Mouse (Mus musculus) lung, postnatal 0 days (tissue): Measurements from ENCODE around the gene Psma3. TPM values are rescaled to one million over a fixed set of nuclear protein-coding genes. Genes with fewer than 3 reads are reported as not detected.
A peak's percentile ranks its signal among the peaks of the same experiment; 100 is the strongest.

Source experiments
- ATAC-seq: fragments of 200-750 bp; cut with Nextera tagmentation; 2 replicates; pipeline ENCODE4 v1.8.0; 2017; ENCODE audit warnings: moderate library complexity
- DNase-seq: peaks from one replicate; pipeline ENCODE4 v3.0.0-alpha.2; 2016; ENCODE audit warnings: low spot score
- H3K27ac ChIP-seq: fragments of 300-500 bp; sonication (generic); 2 replicates; pipeline ENCODE4 v1.5.1; 2014; ENCODE audit warnings: antibody characterized with exemption, mild to moderate bottlenecking, low read length, mixed read lengths
- H3K27me3 ChIP-seq: fragments of 300-500 bp; sonication (generic); replicated peaks from 2 replicates; pipeline ENCODE4 v1.6.1; 2014; ENCODE audit warnings: low read length, mixed read lengths; ENCODE audit not compliant: insufficient read depth
- H3K36me3 ChIP-seq: fragments of 300-500 bp; sonication (generic); 2 replicates; pipeline ENCODE4 v1.6.1; 2014; ENCODE audit warnings: low read length, mixed read lengths; ENCODE audit not compliant: insufficient read depth
- H3K4me1 ChIP-seq: fragments of 300-500 bp; sonication (generic); 2 replicates; pipeline ENCODE4 v1.6.1; 2014; ENCODE audit warnings: antibody characterized with exemption, low read depth, low read length, mixed read lengths; ENCODE audit not compliant: insufficient read depth
- H3K4me2 ChIP-seq: fragments of 300-500 bp; sonication (generic); replicated peaks from 2 replicates; pipeline ENCODE4 v1.6.1; 2014; ENCODE audit warnings: low read depth, mild to moderate bottlenecking, low read length, moderate library complexity, mixed read lengths
- H3K4me3 ChIP-seq: fragments of 300-500 bp; sonication (generic); 2 replicates; pipeline ENCODE4 v1.5.1; 2014; ENCODE audit warnings: low read depth, low read length
- H3K9ac ChIP-seq: fragments of 300-500 bp; sonication (generic); replicated peaks from 2 replicates; pipeline ENCODE4 v1.6.1; 2014; ENCODE audit warnings: low read depth, mild to moderate bottlenecking
- H3K9me3 ChIP-seq: fragments of 300-500 bp; sonication (generic); 2 replicates; pipeline ENCODE4 v1.6.1; 2016; ENCODE audit warnings: low read length, mixed read lengths
- CTCF ChIP-seq: IDR thresholded peaks from 2 replicates; pipeline ENCODE4 v1.5.1; 2016; ENCODE audit warnings: antibody characterized with exemption, mild to moderate bottlenecking
- EP300 ChIP-seq: IDR thresholded peaks from 2 replicates; pipeline ENCODE4 v1.6.1; 2016; ENCODE audit warnings: antibody characterized with exemption, mild to moderate bottlenecking, control low read depth
- WGBS: fragments of 180-500 bp; shearing (Covaris S2); extraction: QIAGEN DNeasy Blood & Tissue Kit; methylation state at CpG from one replicate; pipeline ENCODE4 v1.1.7; 2014; 5-methylcytosine and 5-hydroxymethylcytosine counted together
- polyA plus RNA-seq: library from polyadenylated mRNA; unstranded; fragments of >200 nt; fragmentation: Nextera tagmentation; extraction: Ambion mirVana; gene quantifications from 2 replicates; pipeline ENCODE4 v1.2.1, GENCODE M21; 2015

Psma3 gene
- polyA plus RNA-seq, 1 experiment from 2014 or later = 418 TPM

DNA sequence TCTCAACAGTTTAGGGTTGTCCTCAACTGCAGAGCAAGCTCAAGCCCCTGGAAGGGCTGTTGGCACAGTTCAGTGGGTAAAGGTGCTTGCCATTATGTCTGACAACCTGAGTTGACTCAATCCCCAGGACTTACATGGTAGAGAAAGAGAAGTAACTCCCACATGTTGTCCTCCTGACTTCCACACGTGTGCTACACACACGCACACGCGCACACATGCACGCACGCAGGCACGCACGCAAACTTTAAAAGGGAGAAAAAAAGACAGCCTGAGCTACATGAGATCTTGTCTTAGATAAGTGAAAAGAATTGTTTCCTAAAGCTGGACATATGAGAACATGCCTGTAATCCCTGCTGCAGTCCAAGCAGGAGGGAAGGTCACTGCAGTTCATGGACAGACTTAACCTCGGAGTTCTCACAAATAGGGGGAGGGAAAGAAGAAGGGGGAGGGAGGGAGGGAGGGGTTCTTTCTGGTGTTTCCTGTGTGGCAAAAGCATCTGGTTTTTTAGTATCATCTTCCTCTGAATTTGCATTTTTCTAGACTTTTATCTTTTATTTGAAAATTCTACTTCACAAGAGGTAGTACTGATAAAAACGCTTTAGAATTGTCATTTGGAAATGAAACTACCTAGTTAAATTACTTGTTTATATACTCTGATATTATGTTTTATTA, 27.7 kb upstream of the Psma3 start:
- DNase-seq (no peak), ATAC-seq (no peak)
- no peak overlapping the region for H3K9ac ChIP-seq
- H3K27ac ChIP-seq = no peak overlapping the region
- no peak overlapping the region for H3K4me3 ChIP-seq
- H3K4me2 ChIP-seq = no peak overlapping the region
- TF ChIP-seq EP300 = no peak
- no peak for TF ChIP-seq CTCF
- no peaks in the 10 kb centered on the region for H3K27me3 ChIP-seq
- no peaks in the 10 kb centered on the region for H3K9me3 ChIP-seq
- H3K36me3 ChIP-seq = peaks cover 13% of the 10 kb centered on the region
- 91% methylated on average over 10 of the region's 10 CpGs for WGBS
- no peaks in the 10 kb centered on the region for H3K4me1 ChIP-seq

DNA sequence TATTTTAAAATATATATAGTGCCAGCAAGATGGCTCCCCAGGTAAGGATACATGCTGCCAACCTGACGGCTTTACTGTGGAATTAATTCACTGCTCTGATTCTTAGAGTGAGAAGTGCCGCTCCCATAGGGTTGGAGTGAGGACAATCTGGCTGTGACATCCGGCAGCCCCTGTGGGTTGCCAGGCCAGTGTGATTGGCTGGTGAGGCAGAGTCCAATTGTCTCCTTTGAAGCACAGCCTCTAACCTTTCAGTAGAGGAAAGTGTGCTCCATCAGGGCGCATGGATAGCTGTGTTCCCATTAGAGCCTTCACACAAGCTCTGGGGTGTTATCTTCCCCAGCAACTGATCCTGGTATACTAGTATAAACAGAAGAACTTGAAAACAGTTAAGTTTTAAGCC, 15.8 kb upstream of the Psma3 start:
- Histone ChIP-seq H3K4me3 (no peak overlapping the region), H3K27me3 (no peaks in the 10 kb centered on the region)

DNA sequence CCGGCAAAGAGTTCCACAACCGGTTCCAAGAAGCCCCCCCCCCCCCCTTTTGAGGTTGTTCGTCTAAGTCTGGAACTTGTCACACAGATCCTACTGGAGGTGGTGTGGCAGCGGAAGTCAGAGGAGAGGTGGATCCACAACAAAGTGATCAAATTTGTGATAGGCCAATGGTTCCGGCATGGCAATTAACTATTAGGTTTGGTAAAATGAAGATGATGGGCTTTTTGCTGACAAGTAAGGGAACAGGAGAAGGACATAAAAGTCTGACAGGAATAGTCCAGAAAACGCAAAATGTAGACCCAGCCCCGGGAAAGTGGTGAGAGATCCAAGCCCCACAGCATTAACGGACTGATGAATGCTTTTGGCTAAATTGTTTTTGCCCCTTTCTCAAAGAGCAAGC, 6.8 kb upstream of the Psma3 start:
- no peak for ATAC-seq
- Histone ChIP-seq H3K4me2 (peak overlapping the region; percentile 60), H3K27ac (peak overlapping the region; percentile 99), H3K9ac (peak overlapping the region; percentile 93; the same call in 1 of the 2 replicates), H3K36me3 (peaks cover 4% of the 10 kb centered on the region; the same call in 1 of the 2 replicates), H3K4me3 (peak overlapping the region; percentile 65), H3K4me1 (no peaks in the 10 kb centered on the region), H3K27me3 (no peaks in the 10 kb centered on the region), H3K9me3 (no peaks in the 10 kb centered on the region)
- no peak for TF ChIP-seq EP300
- TF ChIP-seq CTCF = no peak
- peak; percentile 27 for DNase-seq
- 43% methylated on average over 8 of the region's 8 CpGs for WGBS

More for the DNA sequence above, 15.8 kb upstream of the Psma3 start:
- Histone ChIP-seq H3K27ac (no peak overlapping the region), H3K4me2 (no peak overlapping the region), H3K9ac (no peak overlapping the region), H3K9me3 (no peaks in the 10 kb centered on the region), H3K4me1 (no peaks in the 10 kb centered on the region), H3K36me3 (peaks cover 33% of the 10 kb centered on the region)
- DNase-seq = no peak
- WGBS = 88% methylated on average over 4 of the region's 4 CpGs
- no peak for TF ChIP-seq EP300
- TF ChIP-seq CTCF = no peak
- ATAC-seq = no peak

DNA sequence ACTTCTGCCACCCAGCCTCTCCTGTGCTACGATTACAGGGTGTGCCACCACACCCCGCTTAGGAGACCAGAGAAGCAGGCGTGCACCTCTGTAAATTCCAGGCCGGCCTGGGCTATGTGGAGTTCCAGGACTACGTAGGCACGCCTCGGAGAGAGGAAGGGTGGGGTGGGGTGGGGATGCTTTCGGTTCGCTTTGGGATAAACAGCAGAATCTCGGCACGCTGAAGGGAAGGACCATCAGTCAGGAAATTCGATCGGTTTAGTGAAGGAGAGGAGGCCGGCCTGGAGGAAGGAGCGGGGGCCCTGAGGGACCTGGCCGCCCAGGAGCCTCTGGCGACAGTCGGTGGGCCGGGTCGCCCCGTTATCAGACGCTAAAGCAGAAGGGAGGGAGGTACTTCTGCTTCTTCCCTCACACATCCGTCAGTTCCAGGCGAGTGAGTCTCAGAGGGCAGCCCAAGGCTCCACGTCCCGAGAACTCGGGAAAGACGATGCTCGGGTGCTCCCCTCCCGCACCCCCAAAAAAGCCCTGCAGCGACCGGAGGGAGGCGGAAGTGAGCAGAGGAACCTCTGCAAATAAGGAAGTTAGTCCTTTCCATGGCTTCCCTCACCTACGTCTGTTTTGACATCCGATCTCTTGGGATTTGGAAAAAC, 6.2 kb upstream of the Psma3 start:
- H3K4me3 ChIP-seq = peak overlapping the region; percentile 65
- TF ChIP-seq EP300 = peak; percentile 47
- peak; percentile 74 for TF ChIP-seq CTCF
- no peaks in the 10 kb centered on the region for H3K36me3 ChIP-seq
- ATAC-seq (peak; percentile 94), DNase-seq (peak; percentile 95)
- no peaks in the 10 kb centered on the region for H3K4me1 ChIP-seq
- H3K9me3 ChIP-seq = no peaks in the 10 kb centered on the region
- H3K4me2 ChIP-seq = peak overlapping the region; percentile 60
- peak overlapping the region; percentile 99 for H3K27ac ChIP-seq
- under 1% methylated on average over 35 of the region's 35 CpGs for WGBS
- H3K27me3 ChIP-seq = no peaks in the 10 kb centered on the region
- H3K9ac ChIP-seq = peak overlapping the region; percentile 93

DNA sequence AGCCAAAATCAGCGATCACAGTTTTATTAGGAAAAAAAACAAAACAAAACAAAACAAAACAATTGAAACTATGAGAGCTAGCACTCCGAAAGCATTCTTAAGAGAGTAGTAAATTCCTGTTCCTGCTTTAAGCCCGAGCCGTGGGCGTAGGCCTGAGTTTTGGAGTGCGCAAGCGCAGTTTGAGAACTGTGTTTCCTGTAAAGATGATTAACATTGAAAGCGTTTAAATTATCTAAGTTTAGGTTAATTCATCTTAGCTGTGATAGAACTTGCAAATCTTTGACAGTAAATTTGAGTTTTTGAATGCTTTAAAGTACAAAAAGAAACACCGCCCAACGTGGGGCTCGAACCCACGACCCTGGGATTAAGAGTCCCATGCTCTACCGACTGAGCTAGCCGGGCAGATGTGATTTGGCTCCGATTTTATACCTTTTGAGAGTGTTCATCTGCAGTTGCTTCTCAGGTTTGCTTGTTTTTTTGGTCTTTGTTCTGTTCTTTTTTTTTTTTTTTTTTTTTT, 5.6 kb upstream of the Psma3 start:
- Histone ChIP-seq H3K9me3 (no peaks in the 10 kb centered on the region), H3K27me3 (no peaks in the 10 kb centered on the region), H3K4me1 (no peaks in the 10 kb centered on the region), H3K36me3 (no peaks in the 10 kb centered on the region), H3K9ac (peak overlapping the region; percentile 93), H3K4me2 (peak overlapping the region; percentile 60), H3K27ac (peak overlapping the region; percentile 99), H3K4me3 (peak overlapping the region; percentile 65)
- 1% methylated on average over 15 of the region's 15 CpGs for WGBS
- DNase-seq (peak; percentile 94), ATAC-seq (peak; percentile 69)
- TF ChIP-seq EP300 (no peak), CTCF (no peak)

DNA sequence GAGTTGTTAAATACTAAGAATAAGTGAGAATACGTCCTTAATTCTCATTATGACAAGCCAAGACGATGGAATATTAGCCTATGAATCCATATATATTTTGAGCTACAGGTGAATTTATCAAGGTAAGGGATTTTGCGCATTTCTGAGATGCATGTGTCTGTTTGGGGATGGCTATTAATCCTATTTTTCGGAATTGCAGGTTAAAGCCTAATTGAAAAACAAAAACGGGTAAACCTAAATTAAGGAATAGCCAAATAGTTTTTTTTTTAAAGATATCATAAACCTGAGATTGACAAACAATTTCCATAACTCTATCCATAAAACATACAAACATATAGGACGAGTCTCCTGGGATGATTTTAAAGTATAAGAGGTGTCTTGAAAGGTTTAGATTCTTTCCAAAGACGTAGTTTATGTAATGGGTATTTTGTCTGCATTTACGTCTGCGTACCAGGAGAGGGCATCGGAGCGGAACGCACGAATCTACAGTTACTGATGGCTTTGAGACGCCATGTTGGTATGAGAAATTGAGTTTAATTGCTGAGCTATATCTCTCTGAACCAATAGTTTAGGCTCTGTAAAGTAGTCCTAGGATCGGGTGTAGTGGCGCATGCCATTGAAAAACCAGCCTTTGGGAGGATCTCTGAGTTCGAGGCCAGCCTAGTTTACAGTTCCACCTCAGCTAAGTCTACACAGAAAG, 4.8 kb upstream of the Psma3 start:
- peak overlapping the region; percentile 42 for H3K4me3 ChIP-seq
- WGBS = 6% methylated on average over 17 of the region's 17 CpGs
- H3K9me3 ChIP-seq = no peaks in the 10 kb centered on the region
- H3K27ac ChIP-seq = peak overlapping the region; percentile 64
- DNase-seq = peak; percentile 93
- H3K27me3 ChIP-seq = no peaks in the 10 kb centered on the region
- TF ChIP-seq EP300 (no peak), CTCF (peak; percentile 88)
- H3K9ac ChIP-seq = 0 out of 2 replicates have a peak overlapping the region, but pooled peaks have one; percentile 23
- H3K4me1 ChIP-seq = no peaks in the 10 kb centered on the region
- peak; percentile 5; the same call in 1 of the 2 replicates for ATAC-seq
- H3K4me2 ChIP-seq = peak overlapping the region; percentile 59
- no peaks in the 10 kb centered on the region for H3K36me3 ChIP-seq
